Mouse (Mus musculus) macrophage (primary cell): Measurements from ENCODE around the gene Rnd2. TPM values are rescaled to one million over a fixed set of nuclear protein-coding genes. Genes with fewer than 3 reads are reported as not detected.
"Not testable (repeated sequence)": the region's sequence is repeated elsewhere in the genome, so short reads cannot be mapped to it uniquely, and the experiment has no call there.

Experiments used
- H3K27ac ChIP-seq: fragments of 350-480 bp; formaldehyde crosslinking; 2 replicates; pipeline ENCODE4 v1.9.0; 2021
- H3K36me3 ChIP-seq: fragments of 350-480 bp; formaldehyde crosslinking; 2 replicates; pipeline ENCODE4 v1.9.0; 2021; ENCODE audit errors: inconsistent target
- H3K4me3 ChIP-seq: fragments of 350-480 bp; formaldehyde crosslinking; 2 replicates; pipeline ENCODE4 v1.9.0; 2021; ENCODE audit errors: inconsistent target
- H3K79me2 ChIP-seq: fragments of 350-480 bp; formaldehyde crosslinking; 2 replicates; pipeline ENCODE4 v1.9.0; 2021; ENCODE audit errors: inconsistent target
- WGBS: methylation state at CpG from one replicate; pipeline ENCODE4 v1.1.7; 2026; ENCODE audit warnings: inconsistent platforms; ENCODE audit not compliant: missing documents; 5-methylcytosine and 5-hydroxymethylcytosine counted together
- polyA plus RNA-seq: library from polyadenylated mRNA; stranded (reverse); fragments of 250-400 nt; gene quantifications from 3 replicates; pipeline ENCODE4 v1.2.4, GENCODE M21; 2018; ENCODE audit warnings: inconsistent platforms

Gene Rnd2
- polyA plus RNA-seq, 1 experiment from 2014 or later = 6.7 TPM

- H3K79me2 ChIP-seq = peaks cover 23% of the 10 kb centered on the region
- 4% methylated on average over 30 of the region's 31 CpGs for WGBS
- H3K36me3 ChIP-seq = no peaks in the 10 kb centered on the region
- peak overlapping the region; percentile 33 for H3K4me3 ChIP-seq
- no peak overlapping the region for H3K27ac ChIP-seq
These were observed 3.5 kb downstream of the Rnd2 start for GRCm38 (mm10) chr11:101468263-101468688.

GRCm38 (mm10) chr11:101468731-101469130 lies 3.9 kb downstream of the Rnd2 start:
- WGBS = 26% methylated on average over 10 of the region's 13 CpGs
- Histone ChIP-seq H3K79me2 (peaks cover 18% of the 10 kb centered on the region), H3K4me3 (peak overlapping the region; percentile 33), H3K36me3 (no peaks in the 10 kb centered on the region), H3K27ac (no peak overlapping the region)

DNA sequence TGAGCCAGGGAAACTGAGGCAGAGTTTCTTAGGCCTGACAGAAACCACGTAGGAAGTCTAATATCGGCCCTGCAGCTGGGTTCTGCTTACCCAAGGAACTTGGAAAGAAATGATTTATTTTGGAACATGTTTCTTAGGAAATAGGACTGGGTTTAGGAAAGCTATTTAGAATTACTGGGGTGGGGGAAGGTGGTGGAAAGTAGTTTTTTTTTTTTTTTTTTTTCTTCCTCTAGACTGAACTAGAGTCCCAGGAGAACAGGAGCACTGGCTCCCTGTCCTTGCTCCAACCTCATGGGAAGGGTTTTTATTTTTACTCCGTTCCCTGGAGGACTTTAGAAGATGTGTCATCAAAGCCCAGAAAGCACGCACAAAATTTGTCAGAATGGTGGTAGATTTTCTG lies 4.4 kb downstream of the Rnd2 start:
- H3K4me3 ChIP-seq = no peak overlapping the region
- peaks cover 14% of the 10 kb centered on the region for H3K79me2 ChIP-seq
- WGBS = 82% methylated on average over 4 of the region's 4 CpGs
- H3K36me3 ChIP-seq = no peaks in the 10 kb centered on the region
- no peak overlapping the region for H3K27ac ChIP-seq

- 92% methylated on average over 7 of the region's 7 CpGs for WGBS
- Histone ChIP-seq H3K79me2 (peaks cover 4% of the 10 kb centered on the region; the same call in 1 of the 2 replicates), H3K27ac (no peak overlapping the region), H3K4me3 (no peak overlapping the region), H3K36me3 (no peaks in the 10 kb centered on the region)
These were observed 5.4 kb downstream of the Rnd2 start for GRCm38 (mm10) chr11:101470206-101470605.

DNA sequence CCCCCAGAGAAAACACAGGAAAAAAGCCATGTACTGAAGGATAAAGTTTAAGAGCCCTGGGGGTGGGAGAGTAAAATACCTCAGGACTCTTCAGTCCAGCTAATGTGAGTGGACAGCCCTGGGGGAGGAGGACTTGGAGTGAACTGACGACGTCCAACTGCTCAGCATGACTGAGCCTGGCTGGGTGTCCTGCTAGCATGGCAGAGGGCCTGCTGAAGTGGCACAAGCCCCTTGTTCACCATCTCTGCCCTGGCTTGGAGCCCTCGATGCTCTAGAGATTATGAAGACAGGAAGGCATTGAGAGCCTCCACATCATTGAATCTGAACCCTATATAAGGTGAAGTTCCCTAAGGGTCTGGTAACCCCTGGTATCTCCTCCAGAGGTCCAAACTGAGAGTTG lies 7.1 kb downstream of the Rnd2 start:
- no peak overlapping the region for H3K27ac ChIP-seq
- no peaks in the 10 kb centered on the region for H3K36me3 ChIP-seq
- 87% methylated on average over 3 of the region's 3 CpGs for WGBS
- no peak overlapping the region for H3K4me3 ChIP-seq
- H3K79me2 ChIP-seq = no peaks in the 10 kb centered on the region

GRCm38 (mm10) chr11:101472336-101472735 lies 7.5 kb downstream of the Rnd2 start:
- Histone ChIP-seq H3K36me3 (no peaks in the 10 kb centered on the region), H3K27ac (no peak overlapping the region), H3K4me3 (no peak overlapping the region), H3K79me2 (no peaks in the 10 kb centered on the region)
- 90% methylated on average over 5 of the region's 7 CpGs for WGBS

DNA sequence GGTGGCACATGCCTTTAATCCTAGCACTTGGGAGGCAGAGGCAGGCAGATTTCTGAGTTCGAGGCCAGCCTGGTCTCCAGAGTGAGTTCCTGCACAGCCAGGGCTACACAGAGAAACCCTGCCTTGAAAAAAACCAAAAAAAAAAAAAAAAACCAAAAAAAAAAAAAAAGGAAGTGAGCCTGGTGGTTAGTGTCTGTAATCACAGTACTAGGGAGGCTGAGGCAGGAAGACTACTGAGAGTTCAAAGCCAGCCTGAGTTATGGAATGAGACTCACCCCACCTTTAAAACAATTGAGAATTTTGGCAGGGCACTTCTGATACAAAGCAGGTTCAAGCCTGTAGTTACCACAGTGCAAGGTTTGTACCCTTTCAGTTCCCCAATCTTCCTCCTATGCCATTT lies 8.9 kb downstream of the Rnd2 start:
- H3K79me2 ChIP-seq, H3K36me3 ChIP-seq, H3K27ac ChIP-seq, H3K4me3 ChIP-seq: not testable (repeated sequence)
- no CpG with 5 or more reads among the region's 1 CpGs for WGBS

DNA sequence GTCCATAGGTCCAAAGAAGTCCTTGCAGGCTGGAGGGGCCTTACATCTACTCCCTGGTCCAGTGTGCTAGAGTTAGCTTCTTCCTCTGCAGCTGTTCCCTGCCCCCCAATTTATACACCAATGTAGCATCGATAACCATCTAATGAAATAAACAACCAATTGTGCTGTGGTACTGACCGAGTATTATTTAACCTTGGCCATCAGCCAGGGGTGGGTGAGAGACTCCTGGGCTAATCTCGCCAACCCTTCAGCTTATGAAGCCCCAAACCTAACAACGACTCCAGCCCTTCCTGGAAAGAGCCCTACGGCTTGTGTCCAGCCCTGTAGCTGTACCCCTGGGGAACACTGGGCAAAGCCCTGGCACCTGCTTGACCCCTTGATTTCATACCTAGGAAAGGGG lies 9.5 kb downstream of the Rnd2 start:
- no peak overlapping the region for H3K27ac ChIP-seq
- no peaks in the 10 kb centered on the region for H3K36me3 ChIP-seq
- 88% methylated on average over 5 of the region's 5 CpGs for WGBS
- H3K4me3 ChIP-seq = no peak overlapping the region
- no peaks in the 10 kb centered on the region for H3K79me2 ChIP-seq

- not testable (repeated sequence) for H3K79me2 ChIP-seq, H3K4me3 ChIP-seq, H3K36me3 ChIP-seq, H3K27ac ChIP-seq
- WGBS = 95% methylated on average over 4 of the region's 4 CpGs
These were observed 11.6 kb downstream of the Rnd2 start for GRCm38 (mm10) chr11:101476361-101476760.

GRCm38 (mm10) chr11:101477194-101477551 lies 12.4 kb downstream of the Rnd2 start:
- Histone ChIP-seq H3K27ac (no peak overlapping the region), H3K79me2 (no peaks in the 10 kb centered on the region), H3K36me3 (no peaks in the 10 kb centered on the region), H3K4me3 (no peak overlapping the region)
- WGBS = 64% methylated on average over 4 of the region's 4 CpGs

DNA sequence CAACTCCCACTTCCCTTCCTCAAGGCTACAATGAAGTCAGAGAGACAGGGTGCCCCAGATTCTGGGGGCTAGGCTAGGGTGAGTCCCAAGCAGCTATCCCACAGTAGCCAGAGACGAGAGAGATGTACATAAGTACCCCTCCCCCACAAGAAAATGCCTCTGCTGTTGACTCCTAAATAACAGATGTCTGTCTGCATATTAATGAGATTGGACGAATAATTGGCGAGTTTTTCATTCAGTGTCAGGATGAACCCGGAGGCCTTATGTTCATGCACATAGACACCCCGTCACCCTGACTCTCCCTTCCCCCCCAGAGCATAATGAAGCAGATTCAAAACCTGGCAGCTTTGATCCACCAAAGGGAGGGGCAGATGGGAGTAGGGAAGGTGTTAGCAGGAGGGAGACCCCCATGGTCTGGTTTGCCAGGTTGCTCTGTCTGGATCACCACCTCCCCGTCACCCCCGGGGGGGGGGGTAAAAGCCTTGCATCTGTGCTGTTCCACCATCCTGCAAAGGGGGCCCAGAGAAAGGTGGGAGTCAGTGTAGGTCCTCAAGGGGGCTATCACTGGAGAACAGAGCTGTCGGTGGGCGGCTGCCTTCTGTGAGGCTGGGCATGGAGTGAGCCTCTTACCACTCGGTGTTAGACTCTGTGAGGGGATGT lies 12.9 kb downstream of the Rnd2 start:
- no peaks in the 10 kb centered on the region for H3K36me3 ChIP-seq
- H3K4me3 ChIP-seq = no peak overlapping the region
- H3K79me2 ChIP-seq = no peaks in the 10 kb centered on the region
- H3K27ac ChIP-seq = no peak overlapping the region
- WGBS = 86% methylated on average over 10 of the region's 10 CpGs

- H3K36me3 ChIP-seq = no peaks in the 10 kb centered on the region
- no peak overlapping the region for H3K4me3 ChIP-seq
- no peak overlapping the region for H3K27ac ChIP-seq
- no peaks in the 10 kb centered on the region for H3K79me2 ChIP-seq
- 51% methylated on average over 16 of the region's 18 CpGs for WGBS
These were observed 14.4 kb downstream of the Rnd2 start for GRCm38 (mm10) chr11:101479171-101479635.

DNA sequence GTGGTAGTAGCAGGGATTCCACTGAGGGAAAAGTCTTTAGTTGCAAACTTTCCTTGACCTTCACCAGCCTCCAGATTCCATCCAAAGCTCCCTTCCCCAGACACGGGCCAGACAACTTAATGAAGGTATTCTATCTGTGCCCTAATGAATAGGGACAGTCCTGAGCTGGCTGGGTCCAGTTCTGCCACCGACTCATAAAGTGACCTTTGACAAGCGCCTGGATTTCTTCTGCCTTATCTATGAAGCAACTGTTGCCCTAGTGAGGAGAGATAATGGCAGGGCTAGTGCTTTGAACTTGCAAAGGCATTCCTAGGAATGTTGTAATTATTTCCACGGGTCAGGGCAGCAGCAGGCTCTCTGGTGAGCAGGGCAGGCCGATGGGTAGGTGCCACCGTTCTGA lies 16.1 kb downstream of the Rnd2 start:
- Histone ChIP-seq H3K4me3 (no peak overlapping the region), H3K36me3 (no peaks in the 10 kb centered on the region), H3K79me2 (no peaks in the 10 kb centered on the region), H3K27ac (no peak overlapping the region)
- WGBS = 78% methylated on average over 6 of the region's 6 CpGs

- H3K27ac ChIP-seq = no peak overlapping the region
- no peaks in the 10 kb centered on the region for H3K36me3 ChIP-seq
- no peak overlapping the region for H3K4me3 ChIP-seq
- WGBS = 93% methylated on average over 3 of the region's 3 CpGs
- no peaks in the 10 kb centered on the region for H3K79me2 ChIP-seq
These were observed 19.0 kb downstream of the Rnd2 start for GRCm38 (mm10) chr11:101483804-101484203.

DNA sequence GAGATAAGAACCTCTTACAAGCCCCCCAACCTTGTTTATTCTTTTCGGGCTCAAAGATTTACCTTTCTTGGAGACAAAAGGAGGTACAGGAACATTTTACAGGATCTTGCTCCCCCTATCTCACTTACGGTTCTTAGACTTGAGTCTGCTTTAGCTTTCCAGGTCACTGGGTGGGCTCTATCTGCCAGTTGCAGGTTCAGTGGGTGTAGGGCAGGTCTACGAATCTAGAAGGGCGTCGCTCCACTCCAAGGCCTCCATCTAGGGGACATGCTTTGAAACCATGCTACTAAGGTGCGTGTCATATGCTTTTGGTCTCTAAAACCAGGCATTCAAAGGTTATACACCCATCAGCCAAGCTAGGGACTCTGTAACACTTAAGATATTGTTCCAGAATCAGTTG lies 19.4 kb downstream of the Rnd2 start:
- H3K4me3 ChIP-seq = no peak overlapping the region
- 93% methylated on average over 6 of the region's 6 CpGs for WGBS
- no peaks in the 10 kb centered on the region for H3K36me3 ChIP-seq
- no peak overlapping the region for H3K27ac ChIP-seq
- no peaks in the 10 kb centered on the region for H3K79me2 ChIP-seq

GRCm38 (mm10) chr11:101484814-101485213 lies 20.0 kb downstream of the Rnd2 start:
- no peaks in the 10 kb centered on the region for H3K79me2 ChIP-seq
- WGBS = 85% methylated on average over 7 of the region's 7 CpGs
- no peak overlapping the region for H3K4me3 ChIP-seq
- H3K27ac ChIP-seq = no peak overlapping the region
- H3K36me3 ChIP-seq = no peaks in the 10 kb centered on the region
